Mouse (Mus musculus): ENCODE measurements around the gene Fer.

DNA sequence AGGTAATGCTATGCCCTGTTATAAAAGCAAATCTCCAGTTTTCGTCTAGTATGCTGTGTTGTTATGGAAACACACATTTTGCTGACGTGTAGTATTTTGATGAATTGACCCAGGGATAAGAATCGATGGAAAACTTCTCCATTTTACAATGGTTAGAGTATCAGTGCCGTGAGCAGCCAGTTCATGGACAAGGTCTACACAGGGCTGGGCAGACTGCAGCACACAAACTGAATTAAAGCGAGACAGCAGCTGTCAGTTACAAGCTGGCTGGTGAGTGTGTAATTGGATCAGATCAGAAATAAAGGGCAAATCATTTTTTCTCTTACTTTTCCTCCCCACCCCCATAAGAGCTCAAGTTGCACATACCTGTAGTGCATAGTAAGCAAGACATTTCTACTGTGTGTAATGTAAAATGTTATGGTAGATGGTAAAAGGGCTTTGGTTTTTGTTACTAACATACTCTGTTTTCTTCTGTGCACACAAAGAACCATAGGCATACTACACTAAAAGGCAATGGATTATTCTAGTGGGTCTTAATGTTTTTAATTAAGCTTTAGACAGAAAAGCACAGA is 235.0 kb downstream of the Fer start:
- TF ChIP-seq POLR2A (IDR thresholded peaks at IDR 0.05; ENCODE audit: borderline replicate concordance, low read depth, low read length) (no peak), CTCF (IDR thresholded peaks at IDR 0.05; ENCODE audit: low read depth, low read length) (no peak)
